ENCODE assay signal across 15 mouse cellular contexts in genomic region chr1:132330397-132330796, GRCm38 (mm10). TPM values are rescaled to one million over a fixed set of nuclear protein-coding genes. Genes with fewer than 3 reads are reported as not detected.
DNase-seq lines count a peak whose midpoint lies in the region; ATAC-seq and TF ChIP-seq lines count a peak whose summit lies in the region.
"Had no signal": no experiment of that assay in that cellular context is flagged by ENCODE, and none has a peak within 500 bp of the region (broad histone marks: within the 10 kb centered on the region; RNA-seq: fewer than 3 reads in every experiment).

No protein-coding gene starts in this region.

- DNase-seq in forebrain, postnatal 0 days: no peak
- DNase-seq in left cerebral cortex, postnatal 4 days: peak; percentile 50
- no peak for DNase-seq in left cerebral cortex, postnatal 14 days (ENCODE audit: low spot score in 2 of 2)
- DNase-seq in cerebellum, postnatal 10 days: peak; percentile 75 to 77
- DNase-seq in midbrain, embryonic 14.5 days: no peak
- no peak for DNase-seq in gastrocnemius, postnatal 14 days
- no peak for DNase-seq in adrenal gland, postnatal 4 days (ENCODE audit: low spot score in 2 of 2)
- DNase-seq: gastrocnemius, postnatal 25 days; kidney, adult 18-20 months; layer of hippocampus, postnatal 36 days; lung, postnatal 14 days; thymus, adult 18-20 months had no signal

- intact Hi-C loops in left cerebral cortex, postnatal 4 days (cut with DNase I): no loop called here
- intact Hi-C loops in left cerebral cortex, postnatal 14 days (cut with DNase I): no loop called here
- intact Hi-C loops in gastrocnemius, postnatal 14 days (cut with DNase I; ENCODE audit: low total_unique reads): no loop called here

- no peak for TF ChIP-seq CTCF in forebrain, postnatal 0 days (IDR thresholded peaks at IDR 0.05; ENCODE audit: low read depth)

- H3K4me1 ChIP-seq in forebrain, embryonic 12.5 days: peaks cover 96% of the 10 kb centered on the region
- peaks cover 7% of the 10 kb centered on the region; the same call in 1 of the 2 replicates for H3K4me1 ChIP-seq in forebrain, postnatal 0 days (ENCODE audit: insufficient read depth)
- peaks cover 69% of the 10 kb centered on the region for H3K4me1 ChIP-seq in midbrain, embryonic 14.5 days (ENCODE audit: control insufficient read depth, insufficient read depth, low read length)

- no peak overlapping the region for H3K4me2 ChIP-seq in forebrain, embryonic 12.5 days
- H3K4me2 ChIP-seq in forebrain, postnatal 0 days (ENCODE audit: low read depth): no peak overlapping the region
- no peak overlapping the region for H3K4me2 ChIP-seq in midbrain, embryonic 14.5 days (ENCODE audit: low read length)
- H3K4me2 ChIP-seq: hindbrain, embryonic 14.5 days; limb, embryonic 12.5 days had no signal

- WGBS in forebrain, embryonic 12.5 days: 77% methylated on average over 15 of the region's 15 CpGs
- WGBS in forebrain, postnatal 0 days: 70% methylated on average over 15 of the region's 15 CpGs
- WGBS in midbrain, embryonic 14.5 days: 46% methylated on average over 15 of the region's 15 CpGs

- no peaks in the 10 kb centered on the region for H3K9me3 ChIP-seq in forebrain, embryonic 12.5 days
- no peaks in the 10 kb centered on the region for H3K9me3 ChIP-seq in forebrain, postnatal 0 days (ENCODE audit: low read length)
- no peaks in the 10 kb centered on the region for H3K9me3 ChIP-seq in midbrain, embryonic 14.5 days (ENCODE audit: control insufficient read depth, low read length)
- H3K9me3 ChIP-seq: limb, embryonic 12.5 days had no signal

- H3K27me3 ChIP-seq in forebrain, embryonic 12.5 days: no peaks in the 10 kb centered on the region
- H3K27me3 ChIP-seq in forebrain, postnatal 0 days (ENCODE audit: insufficient read depth, low read length): no peaks in the 10 kb centered on the region
- no peaks in the 10 kb centered on the region for H3K27me3 ChIP-seq in midbrain, embryonic 14.5 days (ENCODE audit: control insufficient read depth, insufficient read depth, low read length)
- H3K27me3 ChIP-seq: limb, embryonic 12.5 days had no signal

- H3K9ac ChIP-seq in forebrain, embryonic 12.5 days: 0 out of 2 replicates have a peak overlapping the region, but pooled peaks have one; percentile 3
- H3K9ac ChIP-seq in forebrain, postnatal 0 days: no peak overlapping the region
- H3K9ac ChIP-seq in midbrain, embryonic 14.5 days (replicated peaks; ENCODE audit: low read length): no peak overlapping the region
- H3K9ac ChIP-seq: hindbrain, embryonic 14.5 days; limb, embryonic 12.5 days had no signal

- ATAC-seq in forebrain, embryonic 12.5 days (ENCODE audit: low FRiP score): no peak
- no peak for ATAC-seq in forebrain, postnatal 0 days
- ATAC-seq in midbrain, embryonic 14.5 days (ENCODE audit: low FRiP score, low TSS enrichment): no peak

- peak overlapping the region; percentile 93 for H3K27ac ChIP-seq in forebrain, embryonic 12.5 days
- no peak overlapping the region for H3K27ac ChIP-seq in forebrain, postnatal 0 days (ENCODE audit: low read depth, low read length)
- H3K27ac ChIP-seq in midbrain, embryonic 14.5 days (replicated peaks; ENCODE audit: low read depth, low read length): peak overlapping the region; percentile 64
- H3K27ac ChIP-seq: hindbrain, embryonic 14.5 days; limb, embryonic 12.5 days had no signal

- no peak overlapping the region for H3K4me3 ChIP-seq in forebrain, embryonic 12.5 days (replicated peaks)
- H3K4me3 ChIP-seq in forebrain, postnatal 0 days (ENCODE audit: low read depth, low read length): no peak overlapping the region
- H3K4me3 ChIP-seq in midbrain, embryonic 14.5 days (replicated peaks; ENCODE audit: low read depth, low read length): no peak overlapping the region
- H3K4me3 ChIP-seq: limb, embryonic 12.5 days had no signal

- H3K36me3 ChIP-seq in forebrain, embryonic 12.5 days (replicated peaks): peaks cover 70% of the 10 kb centered on the region
- H3K36me3 ChIP-seq in forebrain, postnatal 0 days (ENCODE audit: insufficient read depth): peaks cover 10% of the 10 kb centered on the region
- H3K36me3 ChIP-seq in midbrain, embryonic 14.5 days (ENCODE audit: control insufficient read depth, insufficient read depth, low read length): peaks cover 65% of the 10 kb centered on the region
- H3K36me3 ChIP-seq: limb, embryonic 12.5 days had no signal

RNA-seq across cellular contexts. Expression of gene Nuak2, which starts 14.5 kb away (rescaled TPM):
- 49.9 and 54.0 TPM in 2 replicates for polyA plus RNA-seq in forebrain, embryonic 12.5 days (2016; fragmentation: Nextera tagmentation; extraction: Ambion mirVana)
- 4.4 and 4.5 TPM in 2 replicates for total RNA-seq in forebrain, postnatal 0 days (2014; rRNA removed)
- 4.3 and 6.8 TPM in 2 replicates for polyA plus RNA-seq in forebrain, postnatal 0 days (2015; fragmentation: Nextera tagmentation; extraction: Ambion mirVana)
- 1 to 10 TPM; 2.6 to 3.2 TPM for total RNA-seq in left cerebral cortex, postnatal 4 days (2021)
- total RNA-seq in left cerebral cortex, postnatal 14 days (2021): 1 to 10 TPM; 1.6 to 1.7 TPM
- 22.3 and 38.0 TPM in 2 replicates for polyA plus RNA-seq in midbrain, embryonic 14.5 days (2014; fragmentation: Nextera tagmentation; extraction: Ambion mirVana)
- total RNA-seq in gastrocnemius, postnatal 14 days (2021): 1 to 10 TPM; 1.1 to 1.5 TPM
- 1 to 10 TPM; 3.3 to 7.4 TPM for total RNA-seq in adrenal gland, postnatal 4 days (2021)

RNA-seq across cellular contexts. Expression of gene Klhdc8a, which starts 32.0 kb away (rescaled TPM):
- 1.7 TPM in 2 replicates for polyA plus RNA-seq in forebrain, embryonic 12.5 days (2016; fragmentation: Nextera tagmentation; extraction: Ambion mirVana)
- 10.3 and 11.2 TPM in 2 replicates for total RNA-seq in forebrain, postnatal 0 days (2014; rRNA removed)
- 4.5 and 6.3 TPM in 2 replicates for polyA plus RNA-seq in forebrain, postnatal 0 days (2015; fragmentation: Nextera tagmentation; extraction: Ambion mirVana)
- total RNA-seq in left cerebral cortex, postnatal 4 days (2021): 10 to 100 TPM in 1 of 2 experiments, 1 to 10 TPM in 1; 9.1 to 10.7 TPM
- 10 to 100 TPM; 13.1 to 16.8 TPM for total RNA-seq in left cerebral cortex, postnatal 14 days (2021)
- polyA plus RNA-seq in midbrain, embryonic 14.5 days (2014; fragmentation: Nextera tagmentation; extraction: Ambion mirVana): 10.1 and 11.1 TPM in 2 replicates
- total RNA-seq in gastrocnemius, postnatal 14 days (2021): under 1 TPM; 0.39 to 0.42 TPM
- total RNA-seq in adrenal gland, postnatal 4 days (2021): 100 to 1,000 TPM; 100 to 109 TPM

Comparison
In these comparisons a context has a peak if more than half of its experiments do, and no peak if none do; other contexts are left out.
1. DNase-seq: peak in left cerebral cortex, postnatal 4 days (single experiment) and cerebellum, postnatal 10 days (2 of 2); none in forebrain, postnatal 0 days (single experiment), left cerebral cortex, postnatal 14 days (0 of 2), midbrain, embryonic 14.5 days (single experiment), gastrocnemius, postnatal 14 days (single experiment) and adrenal gland, postnatal 4 days (0 of 2).